Mouse (Mus musculus): Measurements from ENCODE around the gene Ugt2b38.
"Not testable (repeated sequence)": the region's sequence is repeated elsewhere in the genome, so short reads cannot be mapped to it uniquely, and the experiment has no call there.

Ugt2b38 gene

GRCm38 (mm10) chr5:87424041-87424440, at the start of gene Ugt2b38:
Ugt2b38 (minus strand) TSS chr5:87424203.
- peak; percentile 39 to 40 for DNase-seq

GRCm38 (mm10) chr5:87458810-87459209, 34.8 kb upstream of the Ugt2b38 start:
- no peak for DNase-seq

- no peak for DNase-seq
Measured at GRCm38 (mm10) chr5:87457701-87458100, 33.7 kb upstream of the Ugt2b38 start.

GRCm38 (mm10) chr5:87456216-87456850, 32.3 kb upstream of the Ugt2b38 start:
- peak; percentile 54 to 61 for DNase-seq

GRCm38 (mm10) chr5:87455519-87455918, 31.5 kb upstream of the Ugt2b38 start:
- no peak for DNase-seq

- DNase-seq: not testable (repeated sequence)
Measured at GRCm38 (mm10) chr5:87452514-87452913, 28.5 kb upstream of the Ugt2b38 start.

GRCm38 (mm10) chr5:87436264-87436663, 12.3 kb upstream of the Ugt2b38 start:
- peak; percentile 38 to 49 for DNase-seq

GRCm38 (mm10) chr5:87425676-87426075, 1.7 kb upstream of the Ugt2b38 start:
- peak; percentile 4 to 17 for DNase-seq

GRCm38 (mm10) chr5:87396968-87397367, 27.0 kb downstream of the Ugt2b38 start:
- no peak for DNase-seq

GRCm38 (mm10) chr5:87390818-87391217, 33.2 kb downstream of the Ugt2b38 start:
- DNase-seq: no peak

- no peak for DNase-seq
Measured at GRCm38 (mm10) chr5:87380234-87380633, 43.8 kb downstream of the Ugt2b38 start.

GRCm38 (mm10) chr5:87379825-87380224, 44.2 kb downstream of the Ugt2b38 start:
- DNase-seq: no peak

- DNase-seq: no peak
Measured at GRCm38 (mm10) chr5:87375874-87376383, 48.1 kb downstream of the Ugt2b38 start.

GRCm38 (mm10) chr5:87373502-87373863, 50.5 kb downstream of the Ugt2b38 start:
- peak in 1 of 2 experiments; percentile 4 for DNase-seq

- peak; percentile 9 to 16 for DNase-seq
Measured at GRCm38 (mm10) chr5:87372788-87373501, 51.1 kb downstream of the Ugt2b38 start.
